Mouse (Mus musculus): ENCODE measurements around the gene Foxp2. TPM values are rescaled to one million over a fixed set of nuclear protein-coding genes. Genes with fewer than 3 reads are reported as not detected.

Gene Foxp2
- polyA plus RNA-seq, 1 experiment from 2014 or later = 33.2 TPM

DNA sequence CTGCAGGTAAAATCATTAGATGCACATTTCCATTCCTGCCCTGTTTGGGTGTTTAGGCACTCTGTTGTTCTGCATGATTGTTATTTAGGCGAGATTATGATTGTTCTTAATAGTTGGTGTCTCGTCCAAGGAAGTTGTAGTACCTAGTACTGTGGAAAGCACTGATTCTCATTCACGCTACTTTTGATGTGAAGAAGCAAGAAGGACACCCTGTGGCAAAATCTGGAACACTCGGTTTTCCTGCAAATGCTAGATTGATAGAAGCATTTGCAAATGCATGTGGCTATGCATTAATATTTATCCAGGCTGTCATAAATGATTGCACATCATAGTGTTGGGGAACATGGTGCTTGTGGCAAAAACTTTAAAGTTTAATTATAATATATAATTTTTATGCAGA lies 514.0 kb downstream of the Foxp2 start:
- Histone ChIP-seq H3K27ac (ENCODE audit: low read depth, low read length) (no peak overlapping the region), H3K9me3 (ENCODE audit: control insufficient read depth, low read length) (no peaks in the 10 kb centered on the region), H3K9ac (ENCODE audit: low read length) (no peak overlapping the region), H3K36me3 (ENCODE audit: control insufficient read depth, insufficient read depth, low read length) (no peaks in the 10 kb centered on the region), H3K4me2 (ENCODE audit: low read depth, low read length, severe bottlenecking) (no peak overlapping the region), H3K4me1 (replicated peaks; ENCODE audit: control insufficient read depth, insufficient read depth, low read length) (peaks cover 7% of the 10 kb centered on the region; the same call in 1 of the 2 replicates), H3K4me3 (ENCODE audit: low read depth, low read length) (no peak overlapping the region), H3K27me3 (ENCODE audit: control insufficient read depth, insufficient read depth, low read length) (no peaks in the 10 kb centered on the region)
- ATAC-seq (replicated peaks; ENCODE audit: low FRiP score) (no peak), DNase-seq (ENCODE audit: low spot score) (no peak)
- 24% methylated on average over 4 of the region's 4 CpGs for WGBS

DNA sequence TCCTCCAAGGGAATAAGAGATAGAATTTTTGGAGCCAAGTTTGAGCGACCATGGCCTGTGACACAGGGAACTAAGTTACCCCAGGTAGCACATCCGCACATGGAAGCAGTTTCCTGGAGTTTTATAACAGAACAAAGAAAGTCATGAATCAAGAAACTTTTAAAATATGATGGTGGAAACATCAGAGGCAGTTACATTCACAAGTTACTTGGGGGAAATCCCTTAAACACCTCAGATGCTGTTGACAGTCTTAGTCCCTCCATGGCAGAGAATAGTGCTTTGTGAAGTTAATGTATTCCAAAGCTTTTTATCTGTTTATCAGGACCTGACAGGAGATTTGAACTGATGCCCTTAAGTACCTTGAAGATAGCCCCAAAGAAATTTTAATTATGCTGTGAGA lies 558.6 kb downstream of the Foxp2 start:
- ATAC-seq (replicated peaks; ENCODE audit: low FRiP score) (no peak), DNase-seq (ENCODE audit: low spot score) (no peak)
- WGBS = 93% methylated on average over 2 of the region's 2 CpGs
- H3K9ac ChIP-seq (ENCODE audit: low read length) = no peak overlapping the region
- no peaks in the 10 kb centered on the region for H3K9me3 ChIP-seq (ENCODE audit: control insufficient read depth, low read length)
- no peaks in the 10 kb centered on the region for H3K36me3 ChIP-seq (ENCODE audit: control insufficient read depth, insufficient read depth, low read length)
- no peak overlapping the region for H3K4me2 ChIP-seq (ENCODE audit: low read depth, low read length, severe bottlenecking)
- no peaks in the 10 kb centered on the region for H3K4me1 ChIP-seq (replicated peaks; ENCODE audit: control insufficient read depth, insufficient read depth, low read length)
- no peaks in the 10 kb centered on the region for H3K27me3 ChIP-seq (ENCODE audit: control insufficient read depth, insufficient read depth, low read length)
- H3K27ac ChIP-seq (ENCODE audit: low read depth, low read length) = no peak overlapping the region
- H3K4me3 ChIP-seq (ENCODE audit: low read depth, low read length) = no peak overlapping the region

DNA sequence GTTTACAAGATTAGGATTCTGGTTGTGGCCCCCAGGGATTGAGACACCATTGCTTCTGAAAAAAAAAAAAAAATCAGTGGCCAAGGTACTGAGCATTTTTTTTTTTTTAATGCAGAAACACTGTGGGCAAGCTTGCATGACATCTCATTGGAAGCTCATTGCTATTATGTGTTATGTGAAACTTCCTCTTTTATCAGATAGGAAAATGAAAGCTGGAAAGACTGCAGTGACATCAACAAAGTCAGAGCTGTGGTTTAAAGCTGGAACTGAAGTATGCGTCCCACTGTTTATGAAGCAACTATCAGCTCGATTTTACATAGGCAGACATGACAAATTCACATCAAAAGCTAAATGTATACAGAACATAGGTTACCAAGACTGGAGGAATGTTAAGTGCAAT lies 562.2 kb downstream of the Foxp2 start:
- ATAC-seq (replicated peaks; ENCODE audit: low FRiP score) (no peak), DNase-seq (ENCODE audit: low spot score) (no peak)
- Histone ChIP-seq H3K27me3 (ENCODE audit: control insufficient read depth, insufficient read depth, low read length) (no peaks in the 10 kb centered on the region), H3K4me2 (ENCODE audit: low read depth, low read length, severe bottlenecking) (no peak overlapping the region), H3K9me3 (ENCODE audit: control insufficient read depth, low read length) (no peaks in the 10 kb centered on the region), H3K9ac (ENCODE audit: low read length) (no peak overlapping the region), H3K4me1 (replicated peaks; ENCODE audit: control insufficient read depth, insufficient read depth, low read length) (no peaks in the 10 kb centered on the region), H3K36me3 (ENCODE audit: control insufficient read depth, insufficient read depth, low read length) (no peaks in the 10 kb centered on the region), H3K4me3 (ENCODE audit: low read depth, low read length) (no peak overlapping the region), H3K27ac (ENCODE audit: low read depth, low read length) (no peak overlapping the region)
- WGBS = 91% methylated on average over 2 of the region's 2 CpGs

DNA sequence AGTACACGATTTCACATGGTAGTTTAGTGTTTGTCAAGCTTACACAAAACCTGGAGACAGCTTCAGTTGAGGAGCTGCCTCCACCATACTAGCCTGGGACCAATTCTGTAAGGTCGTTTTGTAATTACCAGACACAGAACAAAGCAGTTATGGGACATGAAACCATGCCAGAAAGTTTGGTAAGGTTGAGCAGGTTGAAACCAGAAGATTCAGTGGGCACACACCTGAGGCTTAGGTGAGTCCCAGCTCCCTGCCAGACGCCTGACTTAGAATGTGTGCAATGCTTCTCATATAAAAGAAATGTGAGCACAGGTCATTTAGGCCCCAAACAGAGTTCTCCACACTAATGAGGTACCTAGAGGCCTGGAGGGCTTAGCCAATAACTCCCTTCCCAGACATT lies 564.3 kb downstream of the Foxp2 start:
- H3K36me3 ChIP-seq (ENCODE audit: control insufficient read depth, insufficient read depth, low read length) = no peaks in the 10 kb centered on the region
- H3K27me3 ChIP-seq (ENCODE audit: control insufficient read depth, insufficient read depth, low read length) = no peaks in the 10 kb centered on the region
- H3K9me3 ChIP-seq (ENCODE audit: control insufficient read depth, low read length) = no peaks in the 10 kb centered on the region
- H3K27ac ChIP-seq (ENCODE audit: low read depth, low read length) = no peak overlapping the region
- ATAC-seq (replicated peaks; ENCODE audit: low FRiP score) (no peak), DNase-seq (ENCODE audit: low spot score) (no peak)
- H3K4me2 ChIP-seq (ENCODE audit: low read depth, low read length, severe bottlenecking) = no peak overlapping the region
- H3K4me3 ChIP-seq (ENCODE audit: low read depth, low read length) = no peak overlapping the region
- H3K4me1 ChIP-seq (replicated peaks; ENCODE audit: control insufficient read depth, insufficient read depth, low read length) = no peaks in the 10 kb centered on the region
- no peak overlapping the region for H3K9ac ChIP-seq (ENCODE audit: low read length)
- WGBS = 85% methylated on average over 3 of the region's 3 CpGs

DNA sequence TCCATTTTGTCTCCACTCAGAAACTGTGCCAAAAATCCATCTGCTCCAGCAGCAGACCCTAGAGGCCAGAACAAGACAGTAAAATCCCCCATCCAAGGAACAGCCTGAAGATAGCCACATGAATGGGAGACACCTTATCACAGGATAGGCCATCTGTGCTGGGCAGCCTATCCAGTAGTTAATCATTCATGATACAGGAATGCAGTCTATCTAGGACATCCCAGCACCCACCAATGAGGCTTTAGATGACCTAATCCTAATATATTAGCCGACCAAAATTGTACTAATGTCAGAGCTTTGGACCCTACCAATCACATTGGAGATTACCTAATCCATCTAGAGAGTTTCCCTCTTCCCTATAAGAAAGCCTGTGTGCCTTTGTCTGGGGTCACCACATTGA lies 565.5 kb downstream of the Foxp2 start:
- Histone ChIP-seq H3K27ac (ENCODE audit: low read depth, low read length) (no peak overlapping the region), H3K36me3 (ENCODE audit: control insufficient read depth, insufficient read depth, low read length) (no peaks in the 10 kb centered on the region), H3K27me3 (ENCODE audit: control insufficient read depth, insufficient read depth, low read length) (no peaks in the 10 kb centered on the region), H3K4me2 (ENCODE audit: low read depth, low read length, severe bottlenecking) (no peak overlapping the region), H3K4me1 (replicated peaks; ENCODE audit: control insufficient read depth, insufficient read depth, low read length) (no peaks in the 10 kb centered on the region), H3K9ac (ENCODE audit: low read length) (no peak overlapping the region), H3K4me3 (ENCODE audit: low read depth, low read length) (no peak overlapping the region), H3K9me3 (ENCODE audit: control insufficient read depth, low read length) (no peaks in the 10 kb centered on the region)
- WGBS = 66% methylated on average over 1 of the region's 1 CpGs
- ATAC-seq (replicated peaks; ENCODE audit: low FRiP score) = 0 out of 2 replicates have a peak, but pooled peaks have one; percentile 15
- DNase-seq (ENCODE audit: low spot score) = no peak

DNA sequence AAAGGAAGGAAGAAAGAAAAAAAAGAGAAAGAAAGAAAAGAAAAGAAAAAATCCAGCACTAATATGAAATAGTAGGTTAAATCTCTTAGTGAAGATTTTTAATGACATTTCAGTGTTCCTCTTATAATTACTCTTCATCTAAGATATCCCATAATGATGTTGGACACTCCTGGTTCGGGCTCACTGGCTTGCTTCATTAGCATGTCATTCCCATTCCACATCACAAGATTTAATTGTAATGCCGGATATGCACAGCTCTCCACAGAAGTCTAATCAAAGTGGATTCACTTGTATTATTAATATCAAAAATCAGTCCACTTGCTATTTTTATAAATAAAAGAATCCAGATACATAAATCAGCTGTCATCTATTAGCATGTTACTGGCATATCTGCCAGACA lies 585.8 kb downstream of the Foxp2 start:
- DNase-seq (ENCODE audit: low spot score) = no peak
- 89% methylated on average over 2 of the region's 2 CpGs for WGBS
- H3K4me1 ChIP-seq (replicated peaks; ENCODE audit: control insufficient read depth, insufficient read depth, low read length) = no peaks in the 10 kb centered on the region
- no peaks in the 10 kb centered on the region for H3K36me3 ChIP-seq (ENCODE audit: control insufficient read depth, insufficient read depth, low read length)
- H3K4me3 ChIP-seq (ENCODE audit: low read depth, low read length) = no peak overlapping the region
- no peak overlapping the region for H3K27ac ChIP-seq (ENCODE audit: low read depth, low read length)
- no peaks in the 10 kb centered on the region for H3K9me3 ChIP-seq (ENCODE audit: control insufficient read depth, low read length)
- H3K4me2 ChIP-seq (ENCODE audit: low read depth, low read length, severe bottlenecking) = no peak overlapping the region
- no peak for ATAC-seq (replicated peaks; ENCODE audit: low FRiP score)
- no peak overlapping the region for H3K9ac ChIP-seq (ENCODE audit: low read length)
- H3K27me3 ChIP-seq (ENCODE audit: control insufficient read depth, insufficient read depth, low read length) = no peaks in the 10 kb centered on the region

Small RNAs within 50 kb of the gene (microRNA-seq; reads per million reads assigned to microRNA genes)
- gene Gm25470 (ENCODE audit: insufficient number of aligned reads) = not detected

Other genes starting within 250 kb of the Foxp2 start
- gene Ppp1r3a, start 146.1 kb upstream of the Foxp2 start, polyA plus RNA-seq (2014; fragmentation: Nextera tagmentation; extraction: Ambion mirVana) = not detected in 2 replicates

All from forebrain, embryonic 11.5 days (tissue).